Mouse (Mus musculus) thymus, adult 2 months (tissue): ENCODE results near the gene Zar1. TPM values are rescaled to one million over a fixed set of nuclear protein-coding genes. Genes with fewer than 3 reads are reported as not detected.

Source experiments
- DNase-seq: peaks from one replicate; pipeline ENCODE4 v3.0.0; 2021
- H3K27ac ChIP-seq: fragments of 200-500 bp; 2 replicates; pipeline ENCODE4 v1.5.1; 2012; ENCODE audit warnings: low read length, control low read depth; ENCODE audit not compliant: control insufficient read depth, insufficient read depth
- H3K27me3 ChIP-seq: fragments of 200-500 bp; 2 replicates; pipeline ENCODE4 v1.6.1; 2012; ENCODE audit warnings: mild to moderate bottlenecking, low read length, moderate library complexity, mixed read lengths; ENCODE audit not compliant: control insufficient read depth, insufficient read depth
- H3K36me3 ChIP-seq: fragments of 200-500 bp; 2 replicates; pipeline ENCODE4 v1.6.1; 2012; ENCODE audit warnings: mild to moderate bottlenecking, low read length, moderate library complexity; ENCODE audit not compliant: control insufficient read depth, insufficient read depth
- H3K4me1 ChIP-seq: fragments of 200-500 bp; replicated peaks from 2 replicates; pipeline ENCODE4 v1.6.1; 2012; ENCODE audit warnings: low read length; ENCODE audit not compliant: control insufficient read depth, insufficient read depth
- H3K4me3 ChIP-seq: fragments of 200-500 bp; 2 replicates; pipeline ENCODE4 v1.5.1; 2012; ENCODE audit warnings: mild to moderate bottlenecking, low read length, control low read depth, moderate library complexity; ENCODE audit not compliant: control insufficient read depth, insufficient read depth
- CTCF ChIP-seq: fragments of 200-500 bp; IDR thresholded peaks from 2 replicates; pipeline ENCODE4 v1.5.1; 2012; ENCODE audit warnings: mild to moderate bottlenecking, control low read depth, low read length, moderate library complexity, borderline replicate concordance; ENCODE audit not compliant: control insufficient read depth, poor library complexity, insufficient read depth; ENCODE audit errors: extremely low read depth
- POLR2A ChIP-seq: fragments of 200-500 bp; IDR thresholded peaks from 2 replicates; pipeline ENCODE4 v1.6.1; 2012; ENCODE audit warnings: mild to moderate bottlenecking, low read length, control low read depth, moderate library complexity; ENCODE audit not compliant: control insufficient read depth, poor library complexity, insufficient read depth; ENCODE audit errors: extremely low read depth
- WGBS: fragments of 180-500 bp; shearing (Covaris S2); methylation state at CpG from one replicate; pipeline ENCODE4 v1.1.7; 2018; 5-methylcytosine and 5-hydroxymethylcytosine counted together
- polyA plus RNA-seq: library from polyadenylated mRNA; depleted of rRNA; stranded (reverse); fragments of >200 nt; gene quantifications from 2 replicates; pipeline ENCODE4 v1.2.3, GENCODE M21; 2012; rRNA removed

The Zar1 gene
- polyA plus RNA-seq, 1 experiment, result 1.2 TPM

GRCm38 (mm10) chr5:72556245-72556644 is 24.8 kb downstream of the Zar1 start:
- H3K4me1 ChIP-seq, result peaks cover 5% of the 10 kb centered on the region; the same call in 1 of the 2 replicates
- no peaks in the 10 kb centered on the region for H3K27me3 ChIP-seq
- TF ChIP-seq POLR2A, result no peak
- TF ChIP-seq CTCF, result no peak
- no peaks in the 10 kb centered on the region for H3K36me3 ChIP-seq
- no peak overlapping the region for H3K27ac ChIP-seq
- WGBS, result 90% methylated on average over 3 of the region's 3 CpGs
- no peak for DNase-seq
- no peak overlapping the region for H3K4me3 ChIP-seq

GRCm38 (mm10) chr5:72551209-72551608 is 29.8 kb downstream of the Zar1 start:
- no peaks in the 10 kb centered on the region for H3K4me1 ChIP-seq
- no peak overlapping the region for H3K27ac ChIP-seq
- no peak for DNase-seq
- WGBS, result 95% methylated on average over 3 of the region's 3 CpGs
- H3K27me3 ChIP-seq, result no peaks in the 10 kb centered on the region
- no peak overlapping the region for H3K4me3 ChIP-seq
- no peaks in the 10 kb centered on the region for H3K36me3 ChIP-seq
- TF ChIP-seq CTCF (no peak), POLR2A (no peak)

- WGBS, result 94% methylated on average over 3 of the region's 3 CpGs
- no peak for DNase-seq
- Histone ChIP-seq H3K4me1 (no peaks in the 10 kb centered on the region), H3K36me3 (peaks cover 8% of the 10 kb centered on the region; the same call in 1 of the 2 replicates), H3K27me3 (no peaks in the 10 kb centered on the region), H3K27ac (no peak overlapping the region), H3K4me3 (no peak overlapping the region)
- TF ChIP-seq CTCF, result no peak
- no peak for TF ChIP-seq POLR2A
Measured at GRCm38 (mm10) chr5:72528896-72529295, 52.2 kb downstream of the Zar1 start.

Other genes starting within 250 kb of the Zar1 start
- gene Corin, start 76.8 kb downstream of the Zar1 start, polyA plus RNA-seq, result 0.48 and 3.5 TPM in 2 replicates
- gene Nfxl1, start 21.6 kb downstream of the Zar1 start, polyA plus RNA-seq, result 6.3 and 7.8 TPM in 2 replicates
- 0.15 TPM in 2 replicates for gene Gm5868, start 6.3 kb upstream of the Zar1 start, polyA plus RNA-seq
- gene Cnga1, start 63.0 kb upstream of the Zar1 start, polyA plus RNA-seq, result 1.4 and 1.6 TPM in 2 replicates
- gene Nipal1, start 66.5 kb upstream of the Zar1 start, polyA plus RNA-seq, result 1.6 and 1.7 TPM in 2 replicates
- 20.0 and 22.8 TPM in 2 replicates for gene Txk, start 171.5 kb upstream of the Zar1 start, polyA plus RNA-seq